Mouse (Mus musculus) regulatory T cell (primary cell): ENCODE data around the gene Bcl2.

Experiments used
- in situ Hi-C: fragments of 300-600 bp; cut with MboI, MseI; formaldehyde crosslinking; loops from one replicate; pipeline ENCODE4 v1.15.1; 2025; ENCODE audit warnings: high pct_unique_total_duplicates

The Bcl2 gene

GRCm38 (mm10) chr1:106515611-106516010 lies 198.5 kb downstream of the Bcl2 start:
- in situ Hi-C loops = loop anchor here (10.0 to 25.0 kb wide), 2 partner anchors 99 to 222 kb away; no protein-coding TSS in a partner anchor

DNA sequence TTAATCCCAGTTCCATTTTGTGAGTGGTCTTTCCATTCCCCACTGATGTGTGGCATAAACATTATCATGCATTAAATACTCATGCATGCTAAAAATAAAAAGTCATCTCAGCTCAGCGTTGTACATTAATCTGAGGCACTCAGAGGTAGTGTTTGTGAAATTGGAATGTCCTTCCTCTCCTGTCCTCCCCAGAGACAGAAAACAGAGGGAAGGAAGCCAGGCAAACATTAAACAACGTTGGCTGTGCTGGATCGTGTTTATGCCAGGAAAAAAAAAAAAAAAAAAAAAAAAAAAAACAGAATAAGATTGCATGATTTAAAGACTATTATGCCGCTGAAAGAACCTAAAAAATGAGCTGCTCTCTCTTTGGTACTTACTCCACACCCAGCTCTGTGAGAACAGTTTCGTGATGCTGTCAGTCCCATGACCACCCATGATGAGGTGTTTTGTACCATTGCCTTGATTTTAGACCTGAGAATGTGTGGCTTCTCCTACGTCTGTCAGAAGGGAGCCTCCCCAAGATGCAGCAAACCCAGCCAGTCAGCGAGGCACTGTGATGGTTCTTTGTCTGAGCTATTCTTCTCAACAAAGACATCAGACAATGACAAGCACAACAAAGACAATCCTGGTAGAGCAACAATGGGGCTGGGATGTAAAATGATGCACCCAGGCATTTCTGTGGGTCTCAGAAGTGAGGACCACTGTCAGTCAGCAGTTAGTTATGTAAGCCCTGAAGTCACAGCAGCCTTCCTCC lies 200.0 kb downstream of the Bcl2 start:
- in situ Hi-C loops = loop anchor here (10.0 to 25.0 kb wide), 2 partner anchors 101 to 223 kb away; no protein-coding TSS in a partner anchor

DNA sequence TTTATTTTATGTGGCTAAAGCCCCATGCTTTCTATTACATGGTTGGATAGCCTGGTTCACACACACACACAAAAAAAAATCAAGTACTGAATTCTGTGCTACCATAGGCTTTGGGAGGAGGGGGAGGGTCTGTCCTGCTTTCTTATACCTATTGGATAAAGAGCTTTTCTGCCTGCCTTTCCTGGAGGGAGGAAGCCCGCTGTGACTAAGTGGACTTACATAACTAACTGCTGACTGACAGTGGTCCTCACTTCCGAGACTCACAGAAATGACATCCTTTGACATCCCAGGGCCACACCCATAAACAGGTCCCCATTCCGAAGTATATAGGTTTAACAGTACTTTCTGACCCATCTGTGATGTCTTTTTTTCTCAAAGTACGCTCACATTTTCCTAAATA lies 200.6 kb downstream of the Bcl2 start:
- in situ Hi-C loops = loop anchor here (10.0 to 25.0 kb wide), 2 partner anchors 101 to 224 kb away; no protein-coding TSS in a partner anchor

- in situ Hi-C loops = loop anchor here (10.0 to 25.0 kb wide), 2 partner anchors 103 to 226 kb away; no protein-coding TSS in a partner anchor
Observed at GRCm38 (mm10) chr1:106511593-106511992, 202.5 kb downstream of the Bcl2 start.

DNA sequence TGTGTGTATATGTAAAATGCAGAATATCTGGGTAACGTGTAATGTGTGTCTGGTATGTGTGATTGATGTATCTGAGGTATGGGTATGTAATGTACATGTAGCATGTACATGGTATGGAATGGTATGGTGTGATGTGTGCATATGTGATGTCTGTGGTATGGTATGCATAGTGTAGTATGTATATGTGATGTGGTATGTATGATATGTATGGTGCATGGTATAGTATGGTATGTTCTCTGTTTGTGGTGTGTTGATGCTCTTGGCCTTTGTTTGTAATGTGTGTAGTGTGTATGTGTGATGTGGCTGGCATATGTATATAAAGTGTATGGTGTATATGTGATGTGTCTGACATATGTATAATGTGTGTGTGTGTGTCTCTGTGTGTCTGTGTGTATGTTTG lies 206.5 kb downstream of the Bcl2 start:
- in situ Hi-C loops = loop anchor here (5.0 to 25.0 kb wide), 2 partner anchors 85 to 230 kb away; no protein-coding TSS in a partner anchor

DNA sequence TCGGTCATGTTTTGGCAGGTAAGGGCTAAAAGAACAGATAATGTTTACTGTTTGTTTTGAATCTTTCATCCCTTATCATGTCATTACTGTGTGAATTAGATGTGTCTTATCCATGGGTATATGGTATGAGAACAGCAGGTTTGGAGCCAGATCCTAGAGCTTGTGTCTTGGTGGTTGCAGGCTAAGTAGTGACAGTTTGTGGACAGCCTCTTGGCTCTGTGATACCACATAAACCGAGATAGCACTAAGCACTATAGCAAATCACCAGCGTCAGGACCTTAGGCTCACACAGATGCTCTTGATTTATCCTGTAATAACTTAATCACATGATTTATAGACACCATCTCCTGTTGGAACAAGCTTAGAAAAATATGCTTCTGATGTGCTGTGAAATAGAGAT lies 210.2 kb downstream of the Bcl2 start:
- in situ Hi-C loops = loop anchor here (25.0 kb wide), 1 partner anchor 233 kb away; no protein-coding TSS in a partner anchor

GRCm38 (mm10) chr1:106503407-106503806 lies 210.7 kb downstream of the Bcl2 start:
- in situ Hi-C loops = loop anchor here (25.0 kb wide), 1 partner anchor 234 kb away; no protein-coding TSS in a partner anchor

DNA sequence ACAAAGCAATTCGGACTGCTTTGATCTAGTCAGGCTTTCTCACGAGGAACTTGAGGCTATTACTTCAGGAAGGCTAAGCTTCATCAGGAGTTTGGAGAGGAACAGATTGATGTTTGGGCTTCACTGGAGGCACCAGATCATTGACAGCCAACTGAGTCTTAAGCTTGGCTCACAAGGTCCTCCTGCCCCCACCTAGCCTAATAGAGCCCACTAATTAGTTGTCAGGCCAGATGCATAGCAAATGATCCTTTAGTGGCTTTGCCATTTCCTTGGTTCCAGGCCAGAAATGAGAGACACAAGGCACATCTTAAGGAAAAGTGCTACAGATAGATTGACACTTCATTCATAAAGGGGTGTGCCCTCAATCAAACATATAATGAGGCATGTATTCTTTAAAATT lies 216.1 kb downstream of the Bcl2 start:
- in situ Hi-C loops = no loop called here
